Mouse (Mus musculus): Measurements from ENCODE around the gene Cuta.

Cuta gene

DNA sequence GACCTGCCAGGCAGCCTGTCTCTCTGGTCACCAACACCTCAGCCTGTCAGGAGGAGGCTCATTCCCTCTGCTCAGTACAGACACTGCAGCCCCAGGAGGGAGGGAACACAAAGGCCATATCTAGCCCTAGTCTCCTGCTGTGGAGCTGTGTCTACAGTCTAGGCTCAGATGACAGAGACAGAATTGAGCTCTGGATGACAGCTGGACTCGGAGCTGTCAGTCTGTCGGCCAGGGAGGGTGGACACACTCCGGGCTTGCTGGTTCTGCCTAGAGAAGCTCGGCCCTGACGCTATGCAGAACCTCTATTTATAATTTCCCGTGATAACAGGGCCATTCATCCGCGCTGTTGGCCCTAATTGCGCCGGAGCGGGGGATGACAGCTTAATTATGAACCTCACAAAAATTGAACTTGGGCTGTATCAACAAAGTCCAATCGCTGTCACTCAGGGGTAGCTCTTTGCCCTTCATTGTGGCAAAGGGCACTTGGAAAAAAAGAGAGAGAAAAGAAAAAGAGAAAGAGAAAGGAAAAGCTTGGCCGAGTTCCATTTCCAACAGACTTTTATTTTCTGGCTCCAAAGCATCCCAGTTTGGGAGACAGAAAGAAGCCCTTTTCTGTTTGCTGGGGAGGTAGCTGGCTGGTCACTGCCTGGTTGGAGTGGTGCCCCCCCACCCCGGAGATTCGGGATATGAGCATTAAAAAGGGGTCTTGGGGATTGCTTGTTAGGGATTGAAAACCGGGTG is 46.6 kb downstream of the Cuta start:
- no peak for DNase-seq (ENCODE audit: low read depth in 1 of 2, low spot score in 2 of 2)

DNA sequence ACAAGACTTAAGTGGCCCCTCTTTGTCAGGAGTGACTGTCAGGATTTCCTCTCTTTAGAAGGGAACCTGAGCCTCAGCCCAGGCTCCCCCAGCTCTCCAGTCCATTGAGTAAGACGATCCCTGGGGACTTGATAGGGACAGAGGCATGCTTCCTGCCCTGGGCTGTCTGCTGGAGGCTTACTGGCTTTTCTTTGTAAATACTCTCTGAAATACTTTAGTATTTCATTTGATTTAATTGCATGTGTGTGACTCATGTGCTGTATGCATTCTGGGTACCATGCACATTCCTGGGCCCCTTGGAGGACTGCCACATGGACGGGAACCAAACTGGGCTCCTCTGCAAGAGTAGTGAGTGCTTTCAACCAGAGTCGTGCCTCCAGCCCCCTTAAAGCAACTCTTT is 51.4 kb downstream of the Cuta start:
- DNase-seq (ENCODE audit: low read depth in 1 of 2, low spot score in 2 of 2), result no peak

- peak; percentile 45 to 72 for DNase-seq (ENCODE audit: low read depth in 1 of 2, low spot score in 2 of 2)
Measured at GRCm38 (mm10) chr17:26886047-26886749, 53.2 kb downstream of the Cuta start.

DNA sequence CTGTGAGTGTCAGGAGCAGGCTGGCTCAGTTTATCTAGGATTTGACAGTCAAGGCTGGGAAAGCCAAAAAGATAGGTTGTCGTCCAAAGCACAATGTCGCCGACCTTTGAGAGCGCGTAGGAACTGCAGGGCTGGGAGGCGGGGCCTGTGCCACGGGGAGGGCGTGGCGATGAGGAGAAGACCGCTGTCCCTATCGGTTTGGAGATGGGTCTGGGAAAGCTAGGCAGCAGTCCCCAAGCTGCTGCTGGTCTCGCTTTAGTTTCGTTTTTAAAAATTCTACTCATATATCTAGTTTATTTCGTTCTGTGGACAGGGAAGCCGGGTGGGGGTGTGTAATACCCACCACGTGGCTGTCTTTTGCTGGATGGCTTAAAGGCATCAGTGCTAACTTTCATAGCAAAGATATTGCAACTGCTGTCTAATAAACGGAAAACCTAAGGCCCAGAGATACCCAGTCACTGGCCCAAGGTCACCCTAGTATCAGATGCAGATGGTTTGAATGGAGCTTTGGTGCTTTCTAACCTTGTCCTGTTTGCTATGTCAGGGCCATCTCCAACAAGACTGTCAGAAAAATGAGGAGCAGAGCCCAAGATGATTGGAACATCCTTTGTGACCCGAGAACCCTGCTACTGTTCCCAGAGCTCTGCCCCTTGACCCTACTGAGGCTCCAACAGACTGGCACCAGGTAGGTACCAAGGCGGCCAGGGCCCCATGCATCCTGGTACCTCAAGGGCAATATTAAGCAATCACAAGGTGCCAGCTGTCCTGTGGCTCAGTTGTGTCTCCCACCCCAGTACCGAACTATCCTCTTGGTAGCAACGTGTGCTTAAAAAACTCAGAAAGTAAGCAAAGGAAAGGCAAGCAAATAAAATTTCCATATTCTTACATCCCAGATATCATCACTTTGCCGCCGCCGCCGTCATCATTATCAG is 54.1 kb downstream of the Cuta start:
- peak in 1 of 2 experiments; percentile 41 for DNase-seq (ENCODE audit: low read depth in 1 of 2, low spot score in 2 of 2)
